Mouse (Mus musculus) E14TG2a.4 (cell line): ENCODE data around the gene Baiap2l2.
A peak's percentile ranks its signal among the peaks of the same experiment; 100 is the strongest.

Experiments used
- H3K27me3 ChIP-seq: 2 replicates; pipeline ENCODE4 v1.6.1; 2014; ENCODE audit warnings: low read length, control low read depth; ENCODE audit not compliant: insufficient read depth
- H3K36me3 ChIP-seq: 2 replicates; pipeline ENCODE4 v1.6.1; 2014; ENCODE audit warnings: low read length, control low read depth; ENCODE audit not compliant: insufficient read depth
- H3K4me1 ChIP-seq: replicated peaks from 2 replicates; pipeline ENCODE4 v1.6.1; 2014; ENCODE audit warnings: low read depth, low read length, control low read depth
- H3K4me3 ChIP-seq: replicated peaks from 2 replicates; pipeline ENCODE4 v1.5.1; 2014; ENCODE audit warnings: mild to moderate bottlenecking, low read length
- H3K9me3 ChIP-seq: 2 replicates; pipeline ENCODE4 v1.6.1; 2014; ENCODE audit warnings: low read length, control low read depth
- CTCF ChIP-seq: conservative IDR thresholded peaks from 2 replicates; pipeline ENCODE4 v1.5.1; 2014; ENCODE audit warnings: low read length
- NANOG ChIP-seq: IDR thresholded peaks from 2 replicates; pipeline ENCODE4 v1.6.1; 2014; ENCODE audit warnings: borderline replicate concordance, low read length, mixed read lengths
- POU5F1 ChIP-seq: IDR thresholded peaks from 2 replicates; pipeline ENCODE4 v1.6.1; 2014; ENCODE audit warnings: low read length, borderline replicate concordance

Baiap2l2 gene

DNA sequence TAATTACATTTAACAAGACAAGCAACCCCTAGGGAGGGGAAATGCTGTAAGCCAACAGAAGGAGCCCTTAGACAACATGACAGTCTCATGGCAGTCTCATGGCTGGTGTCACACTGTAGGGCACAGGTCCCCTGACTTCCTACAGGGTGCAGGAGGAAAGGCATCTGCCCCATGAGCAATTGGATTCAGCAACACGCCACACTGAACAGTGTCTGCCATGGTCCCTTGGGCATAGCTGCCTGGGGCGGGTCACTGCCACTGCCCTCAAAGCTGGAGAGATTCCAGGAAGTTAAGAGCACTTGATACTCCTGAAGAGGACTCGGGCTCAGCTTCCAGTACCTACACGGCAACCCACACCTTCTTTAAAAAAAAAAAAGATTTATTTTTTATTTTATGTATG lies 40.9 kb upstream of the Baiap2l2 start:
- H3K9me3 ChIP-seq: no peaks in the 10 kb centered on the region
- no peak for TF ChIP-seq POU5F1
- no peak for TF ChIP-seq NANOG
- no peak for TF ChIP-seq CTCF
- peaks cover 34% of the 10 kb centered on the region for H3K36me3 ChIP-seq
- H3K4me3 ChIP-seq: peak overlapping the region; percentile 88
- H3K27me3 ChIP-seq: no peaks in the 10 kb centered on the region
- H3K4me1 ChIP-seq: peaks cover 77% of the 10 kb centered on the region

GRCm38 (mm10) chr15:79325742-79326141 lies 40.4 kb upstream of the Baiap2l2 start:
- Histone ChIP-seq H3K9me3 (no peaks in the 10 kb centered on the region), H3K4me3 (peak overlapping the region; percentile 10; the same call in 1 of the 2 replicates), H3K27me3 (no peaks in the 10 kb centered on the region), H3K4me1 (peaks cover 71% of the 10 kb centered on the region), H3K36me3 (peaks cover 34% of the 10 kb centered on the region)
- no peak for TF ChIP-seq POU5F1
- TF ChIP-seq CTCF: no peak
- no peak for TF ChIP-seq NANOG

DNA sequence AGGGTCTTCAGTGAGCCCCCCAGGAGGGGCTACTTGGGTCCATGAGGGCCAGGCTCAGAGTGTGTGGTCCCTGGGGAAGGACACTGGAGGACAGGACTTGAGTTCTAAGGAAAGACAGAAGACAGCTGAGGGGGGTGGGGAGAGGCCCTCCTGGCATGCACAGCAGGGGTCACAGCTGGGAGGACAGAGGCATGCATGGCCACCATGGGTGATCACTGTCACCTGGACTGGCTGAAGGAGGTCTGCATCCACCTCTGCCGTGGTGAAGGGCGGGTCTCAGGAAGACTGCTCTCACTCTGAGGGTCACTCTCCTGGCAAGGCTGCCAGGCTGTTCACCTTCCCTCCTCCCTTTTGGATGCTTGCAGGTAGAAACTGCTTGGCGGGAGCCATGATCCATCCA lies 39.0 kb upstream of the Baiap2l2 start:
- Histone ChIP-seq H3K36me3 (peaks cover 45% of the 10 kb centered on the region), H3K4me3 (0 out of 2 replicates have a peak overlapping the region, but pooled peaks have one; percentile 7), H3K4me1 (peaks cover 74% of the 10 kb centered on the region), H3K9me3 (no peaks in the 10 kb centered on the region), H3K27me3 (no peaks in the 10 kb centered on the region)
- TF ChIP-seq POU5F1: no peak
- no peak for TF ChIP-seq CTCF
- no peak for TF ChIP-seq NANOG

- peaks cover 71% of the 10 kb centered on the region for H3K4me1 ChIP-seq
- no peaks in the 10 kb centered on the region for H3K9me3 ChIP-seq
- no peak for TF ChIP-seq NANOG
- TF ChIP-seq POU5F1: no peak
- TF ChIP-seq CTCF: no peak
Observed at GRCm38 (mm10) chr15:79323791-79324155, 38.4 kb upstream of the Baiap2l2 start.

GRCm38 (mm10) chr15:79322991-79323790 lies 37.9 kb upstream of the Baiap2l2 start:
- Histone ChIP-seq H3K36me3 (peaks cover 56% of the 10 kb centered on the region), H3K4me1 (peaks cover 67% of the 10 kb centered on the region), H3K4me3 (no peak overlapping the region), H3K9me3 (no peaks in the 10 kb centered on the region), H3K27me3 (no peaks in the 10 kb centered on the region)
- TF ChIP-seq POU5F1 (no peak), CTCF (no peak), NANOG (no peak)

More at GRCm38 (mm10) chr15:79323791-79324155, 38.4 kb upstream of the Baiap2l2 start:
- Histone ChIP-seq H3K36me3 (peaks cover 51% of the 10 kb centered on the region), H3K27me3 (no peaks in the 10 kb centered on the region), H3K4me3 (no peak overlapping the region)

DNA sequence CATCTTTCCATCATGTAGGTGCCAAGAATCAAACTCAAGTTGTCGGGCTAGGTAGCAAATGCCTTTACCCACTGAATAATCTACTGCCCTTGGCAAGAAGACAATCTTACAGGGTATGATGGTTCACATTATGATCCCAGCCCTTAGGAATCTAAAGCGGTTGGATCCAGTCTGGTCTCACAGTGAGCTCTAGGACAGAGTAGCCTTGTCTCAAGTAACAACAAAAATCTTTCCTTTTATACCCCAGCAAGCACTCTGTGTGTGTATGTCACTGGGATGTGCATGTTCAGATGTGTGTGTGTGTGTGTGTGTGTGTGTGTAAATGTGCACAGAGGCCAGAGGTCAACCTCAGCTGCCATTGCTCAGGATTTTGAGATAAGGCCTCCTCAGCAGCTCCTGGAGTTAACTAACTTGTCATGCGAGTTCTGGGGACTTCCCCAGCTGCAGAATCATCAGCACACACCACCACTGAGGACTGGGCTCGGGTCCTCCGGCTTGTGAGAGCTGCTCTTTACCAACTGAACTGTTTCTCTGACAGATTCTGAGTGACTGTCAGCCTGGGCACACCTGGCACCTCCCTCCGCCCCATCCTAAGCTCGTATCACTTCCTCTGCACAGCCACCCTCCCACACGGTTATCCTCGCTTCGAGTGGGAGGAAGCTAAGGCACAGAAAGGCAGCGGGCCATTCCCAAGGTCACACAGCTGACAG lies 37.1 kb upstream of the Baiap2l2 start:
- Histone ChIP-seq H3K4me1 (peaks cover 66% of the 10 kb centered on the region), H3K36me3 (peaks cover 64% of the 10 kb centered on the region), H3K27me3 (no peaks in the 10 kb centered on the region), H3K9me3 (peaks cover 6% of the 10 kb centered on the region), H3K4me3 (no peak overlapping the region)
- no peak for TF ChIP-seq POU5F1
- no peak for TF ChIP-seq NANOG
- no peak for TF ChIP-seq CTCF

DNA sequence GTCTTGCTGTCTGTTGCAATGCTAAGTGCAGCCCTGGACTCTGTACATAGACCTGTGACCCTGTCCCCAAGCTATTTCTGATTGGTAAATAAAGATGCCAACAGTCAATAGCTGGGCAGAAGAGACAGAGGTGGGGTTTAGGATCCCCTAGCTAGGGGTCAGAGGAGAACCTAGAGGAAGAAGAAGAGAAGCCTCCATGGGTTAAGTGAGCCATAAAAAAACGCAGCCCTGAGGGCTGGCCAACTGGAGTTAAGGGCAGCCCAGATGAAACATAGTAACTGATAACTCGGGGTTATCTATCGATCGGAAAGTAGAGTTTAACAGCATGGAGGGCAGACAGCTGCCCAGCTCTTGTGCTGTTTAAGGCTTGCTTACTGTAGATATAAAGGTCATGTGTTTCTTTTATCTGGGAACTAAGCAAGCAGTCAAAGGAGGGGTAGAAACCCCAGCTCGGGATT lies 36.4 kb upstream of the Baiap2l2 start:
- no peak for TF ChIP-seq CTCF
- no peak for TF ChIP-seq NANOG
- H3K4me3 ChIP-seq: no peak overlapping the region

GRCm38 (mm10) chr15:79313848-79314369 lies 28.6 kb upstream of the Baiap2l2 start:
- H3K9me3 ChIP-seq: peaks cover 10% of the 10 kb centered on the region
- H3K4me1 ChIP-seq: peaks cover 28% of the 10 kb centered on the region
- peaks cover 78% of the 10 kb centered on the region for H3K36me3 ChIP-seq
- no peaks in the 10 kb centered on the region for H3K27me3 ChIP-seq
- no peak overlapping the region for H3K4me3 ChIP-seq
- TF ChIP-seq NANOG (no peak), POU5F1 (no peak), CTCF (no peak)

More for the DNA sequence above, 36.4 kb upstream of the Baiap2l2 start:
- Histone ChIP-seq H3K36me3 (peaks cover 69% of the 10 kb centered on the region), H3K27me3 (no peaks in the 10 kb centered on the region), H3K9me3 (peaks cover 10% of the 10 kb centered on the region), H3K4me1 (peaks cover 59% of the 10 kb centered on the region)
